Mouse (Mus musculus) liver, embryonic 14.5 days (tissue): ENCODE data around the gene Sox6.

Experiments
- CTCF ChIP-seq: IDR thresholded peaks from 2 replicates; pipeline ENCODE4 v1.5.1; 2016; ENCODE audit warnings: antibody characterized with exemption, low read depth, control low read depth
- EP300 ChIP-seq: IDR thresholded peaks from 2 replicates; pipeline ENCODE4 v1.6.1; 2016; ENCODE audit warnings: antibody characterized with exemption, low read depth

GRCm38 (mm10) chr7:115536521-115536920 is 502.1 kb downstream of the Sox6 start:
- TF ChIP-seq CTCF (no peak), EP300 (no peak)
